Mouse (Mus musculus) heart, adult 18-20 months (tissue): Measurements from ENCODE around the gene Zfp62. TPM values are rescaled to one million over a fixed set of nuclear protein-coding genes. Genes with fewer than 3 reads are reported as not detected.

Source experiments
- DNase-seq, 2 experiments: peaks; one replicate each; pipeline ENCODE4 v3.0.0; 2021 to 2022; ENCODE audit warnings: mixed read lengths in 1 of 2
- total RNA-seq, 2 experiments: library from RNA; stranded (reverse); gene quantifications; 2 replicates each; pipeline ENCODE4 v1.2.3; 2021

Gene Zfp62
- total RNA-seq, 2 experiments from 2014 or later: 27.6 to 32.6 TPM

GRCm38 (mm10) chr11:49203771-49204497, 842 bp downstream of the Zfp62 start:
- DNase-seq: no peak

- no peak for DNase-seq
Observed at GRCm38 (mm10) chr11:49205080-49205590, 2.0 kb downstream of the Zfp62 start.

- no peak for DNase-seq
Observed at GRCm38 (mm10) chr11:49207495-49207894, 4.4 kb downstream of the Zfp62 start.

- no peak for DNase-seq
Observed at GRCm38 (mm10) chr11:49212577-49212976, 9.5 kb downstream of the Zfp62 start.

- DNase-seq: no peak
Observed at GRCm38 (mm10) chr11:49213505-49213904, 10.4 kb downstream of the Zfp62 start.

GRCm38 (mm10) chr11:49219271-49219670, 16.2 kb downstream of the Zfp62 start:
- DNase-seq: no peak

- DNase-seq: no peak
Observed at GRCm38 (mm10) chr11:49224455-49224854, 21.4 kb downstream of the Zfp62 start.

- no peak for DNase-seq
Observed at GRCm38 (mm10) chr11:49232781-49233180, 29.7 kb downstream of the Zfp62 start.

GRCm38 (mm10) chr11:49235459-49236207, 32.5 kb downstream of the Zfp62 start:
- peak in 1 of 2 experiments; percentile 27 for DNase-seq

GRCm38 (mm10) chr11:49236891-49237290, 33.8 kb downstream of the Zfp62 start:
- no peak for DNase-seq

- peak in 1 of 2 experiments; percentile 35 for DNase-seq
Observed at GRCm38 (mm10) chr11:49237532-49237931, 34.4 kb downstream of the Zfp62 start.

- DNase-seq: no peak
Observed at GRCm38 (mm10) chr11:49240310-49240709, 37.2 kb downstream of the Zfp62 start.

GRCm38 (mm10) chr11:49240874-49241273, 37.8 kb downstream of the Zfp62 start:
- no peak for DNase-seq

- peak in 1 of 2 experiments; percentile 29 for DNase-seq
Observed at GRCm38 (mm10) chr11:49241471-49241870, 38.4 kb downstream of the Zfp62 start.

- DNase-seq: no peak
Observed at GRCm38 (mm10) chr11:49242944-49243626, 40.0 kb downstream of the Zfp62 start.

- peak; percentile 93 to 97 for DNase-seq
Observed at GRCm38 (mm10) chr11:49243727-49244594, 40.9 kb downstream of the Zfp62 start, which contains the start of gene Mgat1. TSS of gene Mgat1 (plus strand) at chr11:49244191.

- DNase-seq: no peak
Observed at GRCm38 (mm10) chr11:49244595-49244930, 41.5 kb downstream of the Zfp62 start.

GRCm38 (mm10) chr11:49245176-49245575, 42.1 kb downstream of the Zfp62 start:
- DNase-seq: peak in 1 of 2 experiments; percentile 52

- DNase-seq: peak in 1 of 2 experiments; percentile 33
Observed at GRCm38 (mm10) chr11:49245634-49246415, 42.7 kb downstream of the Zfp62 start.

- no peak for DNase-seq
Observed at GRCm38 (mm10) chr11:49246523-49246922, 43.4 kb downstream of the Zfp62 start.

GRCm38 (mm10) chr11:49247255-49247654, 44.2 kb downstream of the Zfp62 start:
- DNase-seq: no peak
